In the genomic region with DNA sequence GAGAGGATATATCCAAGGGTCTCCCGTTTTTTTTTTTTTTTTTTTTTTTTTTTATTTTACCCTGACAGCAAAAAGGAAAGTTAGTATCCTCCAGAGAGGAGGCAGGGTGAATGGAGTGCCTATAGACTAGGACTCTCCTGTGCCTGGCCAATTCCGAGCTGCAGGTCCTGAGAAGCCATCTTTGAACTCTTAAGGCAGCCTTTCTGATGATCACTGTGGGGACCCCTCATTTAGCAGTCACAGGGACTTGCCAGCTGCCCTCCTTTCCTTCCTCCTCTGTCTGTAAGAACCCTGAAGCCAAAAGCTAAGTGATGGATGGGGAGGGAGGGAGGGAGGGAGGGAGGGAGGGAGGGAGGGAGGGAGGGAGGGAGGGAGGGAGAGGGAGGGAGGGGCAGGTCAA, we compare ENCODE assay signal across 8 mouse cellular contexts.
DNase-seq lines count a peak whose midpoint lies in the region; ATAC-seq and TF ChIP-seq lines count a peak whose summit lies in the region.

No protein-coding gene starts in this region.

- H3K4me3 ChIP-seq in kidney, postnatal 0 days (replicated peaks; ENCODE audit: low read depth, low read length) = no peak overlapping the region
- no peak overlapping the region for H3K4me3 ChIP-seq in forebrain, postnatal 0 days (ENCODE audit: low read depth, low read length)
- no peak overlapping the region for H3K4me3 ChIP-seq in midbrain, embryonic 16.5 days (ENCODE audit: low read depth, low read length)

- H3K27me3 ChIP-seq in kidney, postnatal 0 days (ENCODE audit: insufficient read depth, low read length) = no peaks in the 10 kb centered on the region
- H3K27me3 ChIP-seq in forebrain, postnatal 0 days (ENCODE audit: insufficient read depth, low read length) = no peaks in the 10 kb centered on the region
- H3K27me3 ChIP-seq in midbrain, embryonic 16.5 days (ENCODE audit: control insufficient read depth, insufficient read depth, low read depth, low read length) = no peaks in the 10 kb centered on the region

- 41% methylated on average over 2 of the region's 2 CpGs for WGBS in kidney, postnatal 0 days
- WGBS in forebrain, postnatal 0 days = 28% methylated on average over 2 of the region's 2 CpGs
- 44% methylated on average over 2 of the region's 2 CpGs for WGBS in midbrain, embryonic 16.5 days

- peak overlapping the region; percentile 65 for H3K27ac ChIP-seq in kidney, postnatal 0 days
- H3K27ac ChIP-seq in forebrain, postnatal 0 days (ENCODE audit: low read depth, low read length) = peak overlapping the region; percentile 82
- peak overlapping the region; percentile 79 for H3K27ac ChIP-seq in midbrain, embryonic 16.5 days (ENCODE audit: low read length)

- peak; percentile 45 for DNase-seq in cerebellum, adult 11-12 months
- no peak for DNase-seq in cerebellum, postnatal 14 days
- no peak for DNase-seq in kidney, postnatal 0 days (ENCODE audit: low spot score)
- no peak for DNase-seq in kidney, adult 8-10 months
- DNase-seq in forebrain, postnatal 0 days = no peak
- no peak for DNase-seq in layer of hippocampus, postnatal 10 days (ENCODE audit: low spot score in 2 of 2)
- no peak for DNase-seq in layer of hippocampus, postnatal 36 days

- peak overlapping the region; percentile 27; the same call in 1 of the 2 replicates for H3K4me2 ChIP-seq in kidney, postnatal 0 days (ENCODE audit: low read length)
- H3K4me2 ChIP-seq in forebrain, postnatal 0 days (ENCODE audit: low read depth) = peak overlapping the region; percentile 34; the same call in 1 of the 2 replicates
- H3K4me2 ChIP-seq in midbrain, embryonic 16.5 days (ENCODE audit: low read length) = no peak overlapping the region

- H3K9me3 ChIP-seq in kidney, postnatal 0 days (replicated peaks; ENCODE audit: low read length) = no peaks in the 10 kb centered on the region
- H3K9me3 ChIP-seq in forebrain, postnatal 0 days (ENCODE audit: low read length) = no peaks in the 10 kb centered on the region
- H3K9me3 ChIP-seq in midbrain, embryonic 16.5 days (replicated peaks; ENCODE audit: control insufficient read depth, low read length, poor library complexity, severe bottlenecking) = no peaks in the 10 kb centered on the region

- ATAC-seq in kidney, postnatal 0 days (replicated peaks; ENCODE audit: low FRiP score, low read depth) = no peak
- no peak for ATAC-seq in forebrain, postnatal 0 days
- no peak for ATAC-seq in midbrain, embryonic 16.5 days

- peaks cover 59% of the 10 kb centered on the region for H3K4me1 ChIP-seq in kidney, postnatal 0 days (replicated peaks; ENCODE audit: insufficient read depth, low read length)
- H3K4me1 ChIP-seq in forebrain, postnatal 0 days (ENCODE audit: insufficient read depth) = peaks cover 33% of the 10 kb centered on the region
- peaks cover 72% of the 10 kb centered on the region for H3K4me1 ChIP-seq in midbrain, embryonic 16.5 days (ENCODE audit: control insufficient read depth, insufficient read depth, low read length)

- H3K9ac ChIP-seq in kidney, postnatal 0 days (ENCODE audit: low read depth, low read length) = no peak overlapping the region
- H3K9ac ChIP-seq in forebrain, postnatal 0 days = no peak overlapping the region
- H3K9ac ChIP-seq in midbrain, embryonic 16.5 days (ENCODE audit: low read depth, low read length) = no peak overlapping the region

- no peak for TF ChIP-seq CTCF in kidney, postnatal 0 days (IDR thresholded peaks at IDR 0.05; ENCODE audit: low read depth)
- TF ChIP-seq CTCF in forebrain, postnatal 0 days (IDR thresholded peaks at IDR 0.05; ENCODE audit: low read depth) = no peak

- no peaks in the 10 kb centered on the region for H3K36me3 ChIP-seq in kidney, postnatal 0 days (ENCODE audit: insufficient read depth, low read length)
- H3K36me3 ChIP-seq in forebrain, postnatal 0 days (ENCODE audit: insufficient read depth) = no peaks in the 10 kb centered on the region
- no peaks in the 10 kb centered on the region for H3K36me3 ChIP-seq in midbrain, embryonic 16.5 days (ENCODE audit: control insufficient read depth, insufficient read depth, low read length)
